Mouse (Mus musculus): ENCODE measurements around the gene Pigw. TPM values are rescaled to one million over a fixed set of nuclear protein-coding genes. Genes with fewer than 3 reads are reported as not detected.

Pigw gene
- total RNA-seq (2021) (1 to 10 TPM; 5.6 to 6.3 TPM), polyA plus RNA-seq (2012; rRNA removed) (2.3 and 5.3 TPM in 2 replicates)
- long read RNA-seq, result 0 reads

- Histone ChIP-seq H3K79me2 (replicated peaks; ENCODE audit: control insufficient read depth, insufficient read depth, low read length) (no peaks in the 10 kb centered on the region; the same call in 1 of the 2 replicates), H3K36me3 (ENCODE audit: control insufficient read depth, insufficient read depth, low read length) (no peaks in the 10 kb centered on the region), H3K27ac (peak within 1 kb of the TSS; percentile 90), H3K4me1 (ENCODE audit: control insufficient read depth, insufficient read depth, low read length) (peaks cover 4% of the 10 kb centered on the region; the same call in 1 of the 2 replicates), H3K27me3 (ENCODE audit: control insufficient read depth, insufficient read depth, low read length) (no peaks in the 10 kb centered on the region), H3K9ac (ENCODE audit: low read depth, low read length) (peak within 1 kb of the TSS; percentile 81), H3K4me3 (peak within 1 kb of the TSS; percentile 97)
- peak; percentile 91 to 92 for DNase-seq
- under 1% methylated on average over 80 of the region's 81 CpGs for WGBS
- intact Hi-C loops (cut with DNase I), result loop anchor here (1.0 kb wide), 1 partner anchor 9 kb away; no protein-coding TSS in a partner anchor
- peak; percentile 55 for TF ChIP-seq POLR2A (IDR thresholded peaks at IDR 0.05; ENCODE audit: insufficient read depth, low read depth, low read length)
- TF ChIP-seq CTCF (IDR thresholded peaks at IDR 0.05), result peak; percentile 71
- no peak for TF ChIP-seq EP300 (IDR thresholded peaks at IDR 0.05; ENCODE audit: insufficient read depth, low read depth, low read length)
These were observed at the start of gene Pigw, which contains the start of gene Myo19 for GRCm38 (mm10) chr11:84879772-84880464. Gene Pigw (minus strand): TSS chr11:84880285. Gene Myo19 (plus strand): TSS chr11:84880148.

- DNase-seq, result no peak
- WGBS, result 69% methylated on average over 8 of the region's 8 CpGs
- intact Hi-C loops (cut with DNase I), result no loop called here
These were observed 40.9 kb upstream of the Pigw start for GRCm38 (mm10) chr11:84920981-84921380.

GRCm38 (mm10) chr11:84919951-84920350 lies 39.9 kb upstream of the Pigw start:
- H3K36me3 ChIP-seq (ENCODE audit: control insufficient read depth, insufficient read depth, low read length), result no peaks in the 10 kb centered on the region; the same call in 1 of the 2 replicates
- H3K4me1 ChIP-seq (ENCODE audit: control insufficient read depth, insufficient read depth, low read length), result peaks cover 3% of the 10 kb centered on the region
- no peak for DNase-seq
- H3K9ac ChIP-seq (ENCODE audit: low read depth, low read length), result no peak overlapping the region
- TF ChIP-seq EP300 (IDR thresholded peaks at IDR 0.05; ENCODE audit: insufficient read depth, low read depth, low read length), result no peak
- no peak for TF ChIP-seq CTCF (IDR thresholded peaks at IDR 0.05)
- TF ChIP-seq POLR2A (IDR thresholded peaks at IDR 0.05; ENCODE audit: insufficient read depth, low read depth, low read length), result no peak
- intact Hi-C loops (cut with DNase I), result loop anchor here (1.0 to 5.0 kb wide), 3 partner anchors 58 to 262 kb away; no protein-coding TSS in a partner anchor
- no peak overlapping the region for H3K27ac ChIP-seq
- H3K4me3 ChIP-seq, result no peak overlapping the region
- peaks cover 3% of the 10 kb centered on the region for H3K79me2 ChIP-seq (replicated peaks; ENCODE audit: control insufficient read depth, insufficient read depth, low read length)
- WGBS, result 35% methylated on average over 7 of the region's 7 CpGs
- H3K27me3 ChIP-seq (ENCODE audit: control insufficient read depth, insufficient read depth, low read length), result no peaks in the 10 kb centered on the region; the same call in 1 of the 2 replicates

More at GRCm38 (mm10) chr11:84920981-84921380, 40.9 kb upstream of the Pigw start:
- H3K4me3 ChIP-seq, result no peak overlapping the region
- no peak overlapping the region for H3K27ac ChIP-seq
- TF ChIP-seq CTCF (IDR thresholded peaks at IDR 0.05) (no peak), POLR2A (IDR thresholded peaks at IDR 0.05; ENCODE audit: insufficient read depth, low read depth, low read length) (no peak), EP300 (IDR thresholded peaks at IDR 0.05; ENCODE audit: insufficient read depth, low read depth, low read length) (no peak)
- H3K79me2 ChIP-seq (replicated peaks; ENCODE audit: control insufficient read depth, insufficient read depth, low read length), result peaks cover 1% of the 10 kb centered on the region
- H3K36me3 ChIP-seq (ENCODE audit: control insufficient read depth, insufficient read depth, low read length), result no peaks in the 10 kb centered on the region; the same call in 1 of the 2 replicates
- H3K9ac ChIP-seq (ENCODE audit: low read depth, low read length), result no peak overlapping the region
- H3K4me1 ChIP-seq (ENCODE audit: control insufficient read depth, insufficient read depth, low read length), result peaks cover 3% of the 10 kb centered on the region
- no peaks in the 10 kb centered on the region; the same call in 1 of the 2 replicates for H3K27me3 ChIP-seq (ENCODE audit: control insufficient read depth, insufficient read depth, low read length)

- no peak overlapping the region for H3K9ac ChIP-seq (ENCODE audit: low read depth, low read length)
- H3K27me3 ChIP-seq (ENCODE audit: control insufficient read depth, insufficient read depth, low read length), result no peaks in the 10 kb centered on the region
- H3K79me2 ChIP-seq (replicated peaks; ENCODE audit: control insufficient read depth, insufficient read depth, low read length), result peaks cover 3% of the 10 kb centered on the region
- intact Hi-C loops (cut with DNase I), result loop anchor here (1.0 to 5.0 kb wide), 3 partner anchors 59 to 263 kb away; no protein-coding TSS in a partner anchor
- 41% methylated on average over 3 of the region's 3 CpGs for WGBS
- no peaks in the 10 kb centered on the region; the same call in 1 of the 2 replicates for H3K36me3 ChIP-seq (ENCODE audit: control insufficient read depth, insufficient read depth, low read length)
- no peak overlapping the region for H3K4me3 ChIP-seq
- H3K27ac ChIP-seq, result no peak overlapping the region
- TF ChIP-seq CTCF (IDR thresholded peaks at IDR 0.05), result peak; percentile 75
- no peak for TF ChIP-seq EP300 (IDR thresholded peaks at IDR 0.05; ENCODE audit: insufficient read depth, low read depth, low read length)
- TF ChIP-seq POLR2A (IDR thresholded peaks at IDR 0.05; ENCODE audit: insufficient read depth, low read depth, low read length), result no peak
- peak in 1 of 2 experiments; percentile 30 for DNase-seq
- peaks cover 3% of the 10 kb centered on the region for H3K4me1 ChIP-seq (ENCODE audit: control insufficient read depth, insufficient read depth, low read length)
These were observed 39.2 kb upstream of the Pigw start for GRCm38 (mm10) chr11:84919276-84919675.

- H3K4me3 ChIP-seq, result 0 out of 2 replicates have a peak overlapping the region, but pooled peaks have one; percentile 15
- TF ChIP-seq EP300 (IDR thresholded peaks at IDR 0.05; ENCODE audit: insufficient read depth, low read depth, low read length), result peak; percentile 80; the same call in 1 of the 2 replicates
- TF ChIP-seq CTCF (IDR thresholded peaks at IDR 0.05), result no peak; the same call in 1 of the 2 replicates
- TF ChIP-seq POLR2A (IDR thresholded peaks at IDR 0.05; ENCODE audit: insufficient read depth, low read depth, low read length), result no peak
- WGBS, result 5% methylated on average over 16 of the region's 16 CpGs
These were observed 38.3 kb upstream of the Pigw start for GRCm38 (mm10) chr11:84918425-84918824.

More at GRCm38 (mm10) chr11:84918425-84918824, 38.3 kb upstream of the Pigw start:
- Histone ChIP-seq H3K9ac (ENCODE audit: low read depth, low read length) (no peak overlapping the region), H3K4me1 (ENCODE audit: control insufficient read depth, insufficient read depth, low read length) (peaks cover 3% of the 10 kb centered on the region), H3K27me3 (ENCODE audit: control insufficient read depth, insufficient read depth, low read length) (no peaks in the 10 kb centered on the region), H3K36me3 (ENCODE audit: control insufficient read depth, insufficient read depth, low read length) (no peaks in the 10 kb centered on the region; the same call in 1 of the 2 replicates), H3K79me2 (replicated peaks; ENCODE audit: control insufficient read depth, insufficient read depth, low read length) (peaks cover 3% of the 10 kb centered on the region), H3K27ac (no peak overlapping the region)
- peak; percentile 83 to 92 for DNase-seq
- intact Hi-C loops (cut with DNase I), result loop anchor here (2.0 to 5.0 kb wide), 2 partner anchors 76 to 264 kb away; no protein-coding TSS in a partner anchor
